Mouse (Mus musculus): ENCODE results near the gene Aff3. TPM values are rescaled to one million over a fixed set of nuclear protein-coding genes. Genes with fewer than 3 reads are reported as not detected.
A peak's percentile ranks its signal among the peaks of the same experiment; 100 is the strongest.

The Aff3 gene
- polyA plus RNA-seq, 1 experiment = 16.9 TPM

- TF ChIP-seq POLR2A (IDR thresholded peaks at IDR 0.05; ENCODE audit: borderline replicate concordance, extremely low read depth, low read depth, low read length) = no peak
- no peak for TF ChIP-seq CTCF (IDR thresholded peaks at IDR 0.05; ENCODE audit: insufficient read depth, low read length)
- no peak for DNase-seq
- 98% methylated on average over 14 of the region's 14 CpGs for WGBS
- Histone ChIP-seq H3K4me3 (replicated peaks; ENCODE audit: extremely low read depth, low read depth, low read length) (no peak overlapping the region), H3K4me1 (ENCODE audit: control insufficient read depth, insufficient read depth, low read length) (peaks cover 5% of the 10 kb centered on the region; the same call in 1 of the 2 replicates)
These were observed 297.2 kb downstream of the Aff3 start for GRCm38 (mm10) chr1:38367404-38368080.

- WGBS = 51% methylated on average over 2 of the region's 2 CpGs
- no peak for DNase-seq
- TF ChIP-seq CTCF (IDR thresholded peaks at IDR 0.05; ENCODE audit: insufficient read depth, low read length) (no peak), POLR2A (IDR thresholded peaks at IDR 0.05; ENCODE audit: borderline replicate concordance, extremely low read depth, low read depth, low read length) (no peak)
- no peak overlapping the region for H3K4me3 ChIP-seq (replicated peaks; ENCODE audit: extremely low read depth, low read depth, low read length)
- peaks cover 8% of the 10 kb centered on the region for H3K4me1 ChIP-seq (ENCODE audit: control insufficient read depth, insufficient read depth, low read length)
These were observed 300.9 kb downstream of the Aff3 start for GRCm38 (mm10) chr1:38363856-38364255.

- no peak for TF ChIP-seq CTCF (IDR thresholded peaks at IDR 0.05; ENCODE audit: insufficient read depth, low read length)
- no peak for TF ChIP-seq POLR2A (IDR thresholded peaks at IDR 0.05; ENCODE audit: borderline replicate concordance, extremely low read depth, low read depth, low read length)
- 73% methylated on average over 3 of the region's 3 CpGs for WGBS
- no peak overlapping the region for H3K4me3 ChIP-seq (replicated peaks; ENCODE audit: extremely low read depth, low read depth, low read length)
- peaks cover 22% of the 10 kb centered on the region for H3K4me1 ChIP-seq (ENCODE audit: control insufficient read depth, insufficient read depth, low read length)
- no peak for DNase-seq
These were observed 302.5 kb downstream of the Aff3 start for GRCm38 (mm10) chr1:38362275-38362674.

- TF ChIP-seq POLR2A (IDR thresholded peaks at IDR 0.05; ENCODE audit: borderline replicate concordance, extremely low read depth, low read depth, low read length) = no peak
- TF ChIP-seq CTCF (IDR thresholded peaks at IDR 0.05; ENCODE audit: insufficient read depth, low read length) = no peak
- H3K4me1 ChIP-seq (ENCODE audit: control insufficient read depth, insufficient read depth, low read length) = peaks cover 20% of the 10 kb centered on the region
- DNase-seq = no peak
- H3K4me3 ChIP-seq (replicated peaks; ENCODE audit: extremely low read depth, low read depth, low read length) = no peak overlapping the region
- WGBS = 57% methylated on average over 26 of the region's 26 CpGs
These were observed 305.9 kb downstream of the Aff3 start for GRCm38 (mm10) chr1:38358797-38359349.

GRCm38 (mm10) chr1:38357933-38358796 is 306.6 kb downstream of the Aff3 start:
- WGBS = 27% methylated on average over 10 of the region's 10 CpGs
- no peak for TF ChIP-seq CTCF (IDR thresholded peaks at IDR 0.05; ENCODE audit: insufficient read depth, low read length)
- TF ChIP-seq POLR2A (IDR thresholded peaks at IDR 0.05; ENCODE audit: borderline replicate concordance, extremely low read depth, low read depth, low read length) = no peak
- DNase-seq = peak; percentile 14
- no peak overlapping the region for H3K4me3 ChIP-seq (replicated peaks; ENCODE audit: extremely low read depth, low read depth, low read length)
- peaks cover 20% of the 10 kb centered on the region for H3K4me1 ChIP-seq (ENCODE audit: control insufficient read depth, insufficient read depth, low read length)

- Histone ChIP-seq H3K4me3 (replicated peaks; ENCODE audit: extremely low read depth, low read depth, low read length) (no peak overlapping the region), H3K4me1 (ENCODE audit: control insufficient read depth, insufficient read depth, low read length) (peaks cover 20% of the 10 kb centered on the region)
- no peak for TF ChIP-seq CTCF (IDR thresholded peaks at IDR 0.05; ENCODE audit: insufficient read depth, low read length)
- no peak for TF ChIP-seq POLR2A (IDR thresholded peaks at IDR 0.05; ENCODE audit: borderline replicate concordance, extremely low read depth, low read depth, low read length)
- 90% methylated on average over 4 of the region's 4 CpGs for WGBS
- no peak for DNase-seq
These were observed 310.2 kb downstream of the Aff3 start for GRCm38 (mm10) chr1:38354585-38354984.

GRCm38 (mm10) chr1:38347346-38347745 is 317.4 kb downstream of the Aff3 start:
- TF ChIP-seq CTCF (IDR thresholded peaks at IDR 0.05; ENCODE audit: insufficient read depth, low read length) (no peak), POLR2A (IDR thresholded peaks at IDR 0.05; ENCODE audit: borderline replicate concordance, extremely low read depth, low read depth, low read length) (no peak)
- Histone ChIP-seq H3K4me3 (replicated peaks; ENCODE audit: extremely low read depth, low read depth, low read length) (no peak overlapping the region), H3K4me1 (ENCODE audit: control insufficient read depth, insufficient read depth, low read length) (no peaks in the 10 kb centered on the region)
- DNase-seq = no peak
- WGBS = 80% methylated on average over 4 of the region's 4 CpGs

- DNase-seq = no peak
- H3K4me1 ChIP-seq (ENCODE audit: control insufficient read depth, insufficient read depth, low read length) = no peaks in the 10 kb centered on the region; the same call in 1 of the 2 replicates
- H3K4me3 ChIP-seq (replicated peaks; ENCODE audit: extremely low read depth, low read depth, low read length) = no peak overlapping the region
- TF ChIP-seq POLR2A (IDR thresholded peaks at IDR 0.05; ENCODE audit: borderline replicate concordance, extremely low read depth, low read depth, low read length) (no peak), CTCF (IDR thresholded peaks at IDR 0.05; ENCODE audit: insufficient read depth, low read length) (no peak)
- WGBS = 75% methylated on average over 7 of the region's 7 CpGs
These were observed 330.5 kb downstream of the Aff3 start for GRCm38 (mm10) chr1:38334206-38334605.

GRCm38 (mm10) chr1:38332919-38333318 is 331.8 kb downstream of the Aff3 start:
- no peaks in the 10 kb centered on the region; the same call in 1 of the 2 replicates for H3K4me1 ChIP-seq (ENCODE audit: control insufficient read depth, insufficient read depth, low read length)
- no peak for DNase-seq
- no peak overlapping the region for H3K4me3 ChIP-seq (replicated peaks; ENCODE audit: extremely low read depth, low read depth, low read length)
- WGBS = 87% methylated on average over 5 of the region's 5 CpGs
- no peak for TF ChIP-seq POLR2A (IDR thresholded peaks at IDR 0.05; ENCODE audit: borderline replicate concordance, extremely low read depth, low read depth, low read length)
- TF ChIP-seq CTCF (IDR thresholded peaks at IDR 0.05; ENCODE audit: insufficient read depth, low read length) = no peak

Data from lung, adult 2 months (tissue).